Mouse (Mus musculus): ENCODE data around the gene Il2. TPM values are rescaled to one million over a fixed set of nuclear protein-coding genes. Genes with fewer than 3 reads are reported as not detected.

Gene Il2
- total RNA-seq, 4 experiments from 2014 or later = not detected

Other genes starting within 250 kb of the Il2 start
- gene Adad1, start 62.4 kb downstream of the Il2 start, total RNA-seq (2022) = not detected
- gene Il21, start 106.7 kb upstream of the Il2 start, total RNA-seq (2022) = under 1 TPM in 3 of 4 experiments, not detected in 1; 0.11 to 0.54 (median 0.12) TPM
- gene Bbs12, start 186.6 kb upstream of the Il2 start, total RNA-seq (2022) = 1 to 10 TPM; 4.1 to 5.2 (median 4.4) TPM
- 10 to 100 TPM; 12.1 to 12.7 (median 12.4) TPM for gene Cetn4, start 186.7 kb upstream of the Il2 start, total RNA-seq (2022)
- gene Fgf2, start 222.4 kb upstream of the Il2 start, total RNA-seq (2022) = 1 to 10 TPM; 5.5 to 8.1 (median 6.7) TPM